Mouse (Mus musculus) hindbrain, embryonic 11.5 days (tissue): ENCODE data around the gene Cfap54. TPM values are rescaled to one million over a fixed set of nuclear protein-coding genes. Genes with fewer than 3 reads are reported as not detected.

ENCODE experiments used
- ATAC-seq: fragments of 200-750 bp; cut with Nextera tagmentation; 2 replicates; pipeline ENCODE4 v1.8.0; 2017; ENCODE audit warnings: mild to moderate bottlenecking, moderate TSS enrichment, moderate library complexity; ENCODE audit not compliant: low FRiP score
- DNase-seq: peaks from one replicate; pipeline ENCODE4 v3.0.0-alpha.2; 2015; ENCODE audit warnings: low spot score
- H3K27ac ChIP-seq: fragments of 300-500 bp; sonication (generic); 2 replicates; pipeline ENCODE4 v1.5.1; 2014; ENCODE audit warnings: mild to moderate bottlenecking, low read depth, low read length
- H3K27me3 ChIP-seq: fragments of 300-500 bp; sonication (generic); 2 replicates; pipeline ENCODE4 v1.6.1; 2014; ENCODE audit warnings: mild to moderate bottlenecking, low read length, moderate library complexity, mixed read lengths; ENCODE audit not compliant: control insufficient read depth, insufficient read depth
- H3K36me3 ChIP-seq: fragments of 300-500 bp; sonication (generic); 2 replicates; pipeline ENCODE4 v1.6.1; 2014; ENCODE audit warnings: mild to moderate bottlenecking, low read length, moderate library complexity, mixed read lengths; ENCODE audit not compliant: control insufficient read depth, insufficient read depth
- H3K4me1 ChIP-seq: fragments of 300-500 bp; sonication (generic); replicated peaks from 2 replicates; pipeline ENCODE4 v1.6.1; 2014; ENCODE audit warnings: low read length, mixed read lengths; ENCODE audit not compliant: control insufficient read depth, insufficient read depth
- H3K4me2 ChIP-seq: fragments of 300-500 bp; sonication (generic); replicated peaks from 2 replicates; pipeline ENCODE4 v1.6.1; 2014; ENCODE audit warnings: mild to moderate bottlenecking, low read depth, low read length
- H3K4me3 ChIP-seq: fragments of 300-500 bp; sonication (generic); 2 replicates; pipeline ENCODE4 v1.5.1; 2014; ENCODE audit warnings: low read depth, low read length
- H3K9ac ChIP-seq: fragments of 300-500 bp; sonication (generic); 2 replicates; pipeline ENCODE4 v1.6.1; 2014; ENCODE audit warnings: low read depth, low read length
- H3K9me3 ChIP-seq: fragments of 300-500 bp; sonication (generic); 2 replicates; pipeline ENCODE4 v1.6.1; 2016; ENCODE audit warnings: low read length; ENCODE audit not compliant: control insufficient read depth
- WGBS: fragments of 180-500 bp; shearing (Covaris S2); extraction: QIAGEN DNeasy Blood & Tissue Kit; methylation state at CpG from one replicate; pipeline ENCODE4 v1.1.7; 2014; 5-methylcytosine and 5-hydroxymethylcytosine counted together
- polyA plus RNA-seq: library from polyadenylated mRNA; unstranded; fragments of >200 nt; fragmentation: Nextera tagmentation; extraction: Ambion mirVana; gene quantifications from 2 replicates; pipeline ENCODE4 v1.2.1, GENCODE M21; 2014

The Cfap54 gene
- polyA plus RNA-seq, 1 experiment from 2014 or later: 2.4 TPM

DNA sequence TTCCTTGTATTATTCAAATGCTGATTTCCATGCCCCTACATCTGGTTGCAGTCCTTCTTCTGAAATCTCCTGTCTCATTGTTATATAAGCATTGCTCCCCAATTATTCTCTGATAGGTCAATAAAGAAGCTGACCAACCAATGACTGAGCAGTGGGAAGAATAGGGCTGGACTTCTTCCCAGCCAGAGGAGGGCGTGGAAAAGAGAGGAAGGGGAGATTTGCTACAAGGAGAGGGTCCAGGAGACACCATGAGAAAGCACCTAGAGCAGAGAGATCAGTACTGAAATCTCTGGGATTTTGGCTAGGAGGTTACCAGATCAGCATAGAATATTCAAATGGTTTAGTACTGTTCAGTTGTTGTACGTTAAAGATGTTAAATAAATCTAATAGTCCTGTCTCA lies 244.4 kb downstream of the Cfap54 start:
- no peaks in the 10 kb centered on the region for H3K36me3 ChIP-seq
- WGBS: 71% methylated on average over 2 of the region's 2 CpGs
- ATAC-seq (no peak), DNase-seq (no peak)
- no peaks in the 10 kb centered on the region for H3K4me1 ChIP-seq
- H3K9ac ChIP-seq: no peak overlapping the region
- H3K4me3 ChIP-seq: no peak overlapping the region
- no peak overlapping the region for H3K4me2 ChIP-seq
- no peak overlapping the region for H3K27ac ChIP-seq
- H3K9me3 ChIP-seq: no peaks in the 10 kb centered on the region
- H3K27me3 ChIP-seq: no peaks in the 10 kb centered on the region

DNA sequence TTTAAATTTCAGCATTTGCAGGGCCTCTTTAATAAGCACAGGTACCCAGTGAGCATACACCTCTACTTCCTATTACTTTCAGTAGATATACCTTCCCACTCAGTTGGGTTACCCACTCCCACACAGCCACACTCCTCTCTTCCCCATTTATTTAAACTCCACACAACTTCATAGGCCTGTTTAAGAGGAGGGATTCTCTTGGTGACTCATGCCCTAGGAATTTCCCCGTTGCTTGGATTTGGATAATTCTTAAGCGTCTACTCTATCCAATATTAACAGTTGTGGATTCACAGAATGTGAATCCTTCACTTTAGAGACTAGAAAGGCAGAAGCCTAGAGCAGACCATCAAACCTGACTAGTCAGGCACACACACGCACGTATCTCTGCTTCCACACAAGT lies 259.9 kb downstream of the Cfap54 start:
- ATAC-seq: no peak
- DNase-seq: no peak
- 90% methylated on average over 4 of the region's 4 CpGs for WGBS

DNA sequence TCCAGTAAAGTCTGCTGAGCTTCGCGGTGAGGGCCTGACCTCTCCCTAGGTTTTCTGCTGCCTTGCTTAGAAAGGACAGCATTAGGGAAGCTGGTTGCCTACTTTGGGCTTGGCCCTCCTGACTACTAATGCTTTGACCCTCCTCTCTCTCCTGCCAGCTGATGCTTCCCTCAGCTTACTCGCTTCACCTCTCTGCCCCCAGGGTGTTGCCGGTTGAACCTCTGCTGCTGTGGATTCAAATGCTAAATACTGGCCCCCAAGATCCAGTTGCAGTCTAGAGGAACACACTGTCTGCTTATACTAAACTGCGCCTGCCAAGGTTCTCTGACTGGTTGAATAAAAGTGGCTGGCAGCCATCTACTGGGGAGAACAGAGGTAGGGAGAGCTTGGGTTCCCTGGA lies 263.2 kb downstream of the Cfap54 start:
- no peaks in the 10 kb centered on the region for H3K36me3 ChIP-seq
- H3K27ac ChIP-seq: no peak overlapping the region
- no peaks in the 10 kb centered on the region for H3K27me3 ChIP-seq
- H3K9me3 ChIP-seq: no peaks in the 10 kb centered on the region
- ATAC-seq: no peak
- no peak for DNase-seq
- H3K9ac ChIP-seq: no peak overlapping the region
- no peak overlapping the region for H3K4me2 ChIP-seq
- H3K4me3 ChIP-seq: no peak overlapping the region
- no peaks in the 10 kb centered on the region for H3K4me1 ChIP-seq
- 37% methylated on average over 5 of the region's 5 CpGs for WGBS

More for the DNA sequence above, 259.9 kb downstream of the Cfap54 start:
- H3K27ac ChIP-seq: no peak overlapping the region
- no peaks in the 10 kb centered on the region for H3K27me3 ChIP-seq
- no peaks in the 10 kb centered on the region for H3K36me3 ChIP-seq
- no peak overlapping the region for H3K9ac ChIP-seq
- H3K9me3 ChIP-seq: no peaks in the 10 kb centered on the region
- no peaks in the 10 kb centered on the region for H3K4me1 ChIP-seq
- H3K4me2 ChIP-seq: no peak overlapping the region
- no peak overlapping the region for H3K4me3 ChIP-seq

DNA sequence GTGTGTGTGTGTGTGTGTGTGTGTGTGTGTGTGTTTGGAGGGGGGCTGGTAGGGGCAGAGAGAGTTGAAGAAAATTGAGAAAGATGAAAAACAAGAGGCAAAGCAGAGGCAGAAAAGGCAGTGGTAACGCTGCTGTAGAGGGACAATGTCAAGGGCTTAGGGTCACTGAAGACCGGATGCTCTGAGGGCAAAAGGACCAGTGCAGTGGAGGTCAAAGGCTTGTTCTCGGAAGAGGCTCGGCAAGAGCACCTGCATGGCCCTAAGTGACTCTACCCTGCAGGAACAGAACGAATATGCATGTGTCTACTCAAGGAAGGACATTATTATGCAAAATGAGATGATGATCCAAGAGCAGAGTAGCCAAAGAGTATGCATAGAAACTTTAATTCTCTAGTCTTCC lies 264.5 kb downstream of the Cfap54 start:
- Histone ChIP-seq H3K9ac (no peak overlapping the region), H3K4me2 (no peak overlapping the region), H3K4me1 (no peaks in the 10 kb centered on the region), H3K4me3 (no peak overlapping the region), H3K9me3 (no peaks in the 10 kb centered on the region), H3K36me3 (no peaks in the 10 kb centered on the region), H3K27ac (no peak overlapping the region), H3K27me3 (no peaks in the 10 kb centered on the region)
- no peak for DNase-seq
- no peak for ATAC-seq
- 75% methylated on average over 5 of the region's 5 CpGs for WGBS

DNA sequence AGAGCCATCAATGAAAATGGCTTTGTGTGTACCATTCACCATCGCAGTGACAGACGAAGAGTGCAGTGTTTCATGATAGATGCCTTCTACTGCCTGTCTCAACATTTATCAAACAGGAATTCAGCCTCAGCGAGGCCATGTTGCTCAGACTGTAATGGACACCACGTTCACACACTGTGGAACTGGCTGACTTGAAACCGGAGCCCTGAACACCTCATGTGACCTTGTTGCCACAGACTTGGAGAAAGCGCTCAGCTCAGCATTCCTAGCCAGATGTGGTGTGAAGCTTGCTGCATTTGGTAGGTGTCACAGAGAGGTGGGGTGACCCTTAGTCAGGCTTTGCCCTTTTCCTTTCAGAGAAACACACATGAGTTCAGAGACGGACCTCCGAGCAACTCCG lies 270.5 kb downstream of the Cfap54 start:
- Histone ChIP-seq H3K4me1 (no peaks in the 10 kb centered on the region), H3K27ac (no peak overlapping the region), H3K4me3 (no peak overlapping the region), H3K36me3 (no peaks in the 10 kb centered on the region), H3K9me3 (no peaks in the 10 kb centered on the region), H3K27me3 (no peaks in the 10 kb centered on the region), H3K9ac (no peak overlapping the region), H3K4me2 (no peak overlapping the region)
- ATAC-seq (no peak), DNase-seq (no peak)
- 75% methylated on average over 9 of the region's 9 CpGs for WGBS

DNA sequence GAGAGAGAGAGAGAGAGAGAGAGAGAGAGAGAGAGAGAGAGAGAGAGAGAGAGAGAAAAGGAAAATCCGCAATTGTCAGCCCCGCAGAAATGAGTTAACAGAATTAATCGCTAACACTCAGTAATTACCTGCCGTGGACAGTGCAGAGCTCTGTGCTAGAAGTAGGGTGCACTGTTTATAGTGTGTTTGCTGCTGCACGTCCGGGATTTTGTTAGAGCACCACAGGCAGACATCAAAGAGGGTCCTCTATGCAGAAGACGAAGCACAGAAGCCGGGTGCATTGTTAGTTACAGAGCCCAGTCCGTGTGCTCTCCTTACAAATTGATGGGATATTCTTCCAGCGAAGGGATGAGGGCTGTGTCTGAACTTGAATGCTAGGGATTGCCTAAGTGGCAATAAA lies 289.5 kb downstream of the Cfap54 start:
- WGBS: 54% methylated on average over 10 of the region's 10 CpGs
- ATAC-seq: peak; percentile 69
- no peak overlapping the region for H3K4me2 ChIP-seq
- H3K36me3 ChIP-seq: no peaks in the 10 kb centered on the region
- no peak overlapping the region for H3K9ac ChIP-seq
- peak; percentile 23 for DNase-seq
- 0 out of 2 replicates have a peak overlapping the region, but pooled peaks have one; percentile 30 for H3K27ac ChIP-seq
- no peaks in the 10 kb centered on the region for H3K4me1 ChIP-seq
- no peaks in the 10 kb centered on the region for H3K27me3 ChIP-seq
- no peaks in the 10 kb centered on the region for H3K9me3 ChIP-seq
- no peak overlapping the region for H3K4me3 ChIP-seq

DNA sequence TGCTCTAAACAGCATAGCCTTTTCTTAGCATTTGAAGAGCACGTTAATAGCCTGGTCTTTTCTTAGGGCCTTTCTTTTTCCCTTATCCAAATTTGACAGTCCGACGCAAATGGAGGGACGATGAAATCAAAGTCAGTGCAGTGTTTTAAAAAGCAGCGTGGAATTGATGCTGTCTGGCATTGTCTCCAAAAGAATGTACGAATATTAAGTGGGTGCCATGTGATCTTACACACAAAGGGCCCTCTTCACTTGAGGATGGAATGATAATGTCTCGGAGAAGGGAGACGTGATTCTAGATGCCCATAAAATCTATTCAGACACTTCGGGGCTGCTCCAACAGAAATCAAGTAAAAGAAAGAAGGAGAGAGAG lies 289.9 kb downstream of the Cfap54 start:
- Histone ChIP-seq H3K4me3 (no peak overlapping the region), H3K4me2 (no peak overlapping the region), H3K27ac (0 out of 2 replicates have a peak overlapping the region, but pooled peaks have one; percentile 30), H3K36me3 (no peaks in the 10 kb centered on the region), H3K9ac (no peak overlapping the region), H3K27me3 (no peaks in the 10 kb centered on the region), H3K4me1 (no peaks in the 10 kb centered on the region), H3K9me3 (no peaks in the 10 kb centered on the region)
- ATAC-seq (peak; percentile 74), DNase-seq (no peak)
- WGBS: 30% methylated on average over 9 of the region's 9 CpGs

DNA sequence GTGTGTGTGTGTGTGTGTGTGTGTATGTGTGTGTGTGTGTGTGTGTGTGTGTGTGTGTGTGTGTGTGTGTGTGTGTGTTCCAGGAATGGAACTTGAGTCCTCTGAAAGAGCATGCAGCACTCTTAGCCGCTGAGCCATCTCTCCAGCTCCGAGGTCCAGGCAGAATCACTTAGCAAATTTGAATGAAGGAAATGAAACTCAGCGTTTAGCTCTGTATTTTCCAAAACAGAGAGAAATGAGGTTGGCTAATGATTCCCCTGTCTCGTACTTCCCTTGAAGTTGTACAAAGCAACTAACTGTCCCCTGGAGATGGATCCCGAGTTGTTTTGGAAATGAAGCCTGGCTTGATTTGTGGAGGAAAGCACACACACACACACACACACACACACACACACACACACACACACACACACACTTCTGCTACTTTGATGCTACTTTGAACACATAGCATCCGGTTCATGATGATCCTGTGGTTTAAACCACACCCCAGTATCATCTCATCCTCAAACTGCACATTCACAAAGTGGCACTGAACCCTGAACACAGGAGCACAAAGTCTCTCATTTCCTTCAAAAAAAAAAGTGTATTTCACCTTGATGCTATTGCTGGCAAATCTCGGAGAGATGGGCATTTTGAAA lies 290.4 kb downstream of the Cfap54 start:
- no peak overlapping the region for H3K27ac ChIP-seq
- H3K36me3 ChIP-seq: no peaks in the 10 kb centered on the region
- H3K27me3 ChIP-seq: no peaks in the 10 kb centered on the region
- WGBS: 45% methylated on average over 7 of the region's 7 CpGs
- no peak overlapping the region for H3K9ac ChIP-seq
- ATAC-seq (peak; percentile 41; the same call in 1 of the 2 replicates), DNase-seq (peak; percentile 39)
- no peak overlapping the region for H3K4me2 ChIP-seq
- no peaks in the 10 kb centered on the region for H3K4me1 ChIP-seq
- H3K9me3 ChIP-seq: no peaks in the 10 kb centered on the region
- H3K4me3 ChIP-seq: no peak overlapping the region

DNA sequence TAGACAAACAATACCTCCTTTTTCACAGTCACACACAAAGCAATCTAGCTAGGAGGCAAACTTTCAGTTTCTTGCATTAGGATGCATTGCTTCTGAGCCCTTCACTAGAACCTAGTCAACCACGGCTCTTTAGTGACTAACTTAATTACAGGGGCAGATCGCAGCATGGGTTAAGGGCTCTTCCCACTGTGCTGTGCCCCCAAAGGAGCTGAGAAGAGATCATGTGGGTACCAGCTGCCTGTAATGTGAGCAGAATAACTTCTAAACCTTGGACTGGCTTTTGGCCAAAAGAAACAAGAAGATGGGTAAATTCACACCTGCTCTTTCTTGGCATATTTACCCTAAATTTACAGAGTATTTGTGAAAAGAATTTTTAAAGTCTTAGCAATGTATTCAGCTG lies 291.2 kb downstream of the Cfap54 start:
- Histone ChIP-seq H3K4me3 (no peak overlapping the region), H3K4me2 (no peak overlapping the region), H3K9me3 (no peaks in the 10 kb centered on the region), H3K9ac (no peak overlapping the region), H3K27ac (no peak overlapping the region), H3K27me3 (no peaks in the 10 kb centered on the region), H3K36me3 (no peaks in the 10 kb centered on the region), H3K4me1 (no peaks in the 10 kb centered on the region)
- ATAC-seq (no peak), DNase-seq (peak; percentile 21)
- WGBS: 31% methylated on average over 2 of the region's 2 CpGs
